Mouse (Mus musculus) myocyte (in vitro differentiated cells): ENCODE measurements at regions not wholly inside any gene's neighbourhood (a gene's known extent, or its start where the extent isn't known, plus 50 kb on each side); places are given as distances from the start of the nearest gene placed in this dataset.

Experiments used
- E2F4 ChIP-seq: IDR thresholded peaks from one replicate; pipeline ENCODE4 v1.6.1; 2011; ENCODE audit warnings: mild to moderate bottlenecking, control low read depth, moderate library complexity; ENCODE audit not compliant: insufficient read depth
- MYOD1 ChIP-seq, 3 experiments: IDR thresholded peaks; one replicate each; pipeline ENCODE4 v1.6.1; 2011; ENCODE audit warnings: control low read depth in 2 of 3, low read depth in 2 of 3, mild to moderate bottlenecking in 2 of 3, moderate library complexity in 1 of 3; ENCODE audit not compliant: insufficient read length in 2 of 3, control insufficient read depth in 1 of 3
- POLR2A ChIP-seq: IDR thresholded peaks from one replicate; pipeline ENCODE4 v1.6.1; 2011; ENCODE audit warnings: low read depth, mild to moderate bottlenecking, control low read depth, moderate library complexity; ENCODE audit not compliant: insufficient read length
- POLR2AphosphoS2 ChIP-seq: IDR thresholded peaks from one replicate; pipeline ENCODE4 v1.6.1; 2011; ENCODE audit warnings: low read depth, control low read depth; ENCODE audit not compliant: insufficient read length
- TCF12 ChIP-seq: IDR thresholded peaks from one replicate; pipeline ENCODE4 v1.6.1; 2011; ENCODE audit warnings: mild to moderate bottlenecking, control low read depth; ENCODE audit not compliant: poor library complexity, insufficient read depth, severe bottlenecking

DNA sequence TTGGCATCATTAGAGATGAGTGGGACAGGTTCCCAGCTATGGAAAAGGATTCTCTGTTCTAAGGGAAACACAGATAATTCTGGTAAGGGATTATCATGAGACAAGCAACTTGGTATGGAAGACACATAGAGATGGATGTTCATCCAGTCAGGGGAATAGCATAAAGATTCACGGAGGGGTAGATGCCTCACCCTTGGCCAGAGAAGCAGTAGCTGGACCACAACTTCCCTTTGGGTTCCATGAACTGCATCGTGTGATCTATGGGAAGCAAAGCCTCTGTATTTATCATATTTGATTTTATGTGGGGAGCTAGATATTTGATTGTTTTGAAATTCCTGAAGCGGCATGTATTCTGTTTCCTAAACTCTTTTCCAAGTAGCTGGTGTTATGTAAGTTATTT lies 236.3 kb upstream of the Kcnj16 start:
- TF ChIP-seq POLR2A (no peak), MYOD1 (IDR thresholded peaks at IDR 0.05; ENCODE audit: control insufficient read depth in 1 of 3, insufficient read length in 2 of 3, low read depth in 2 of 3) (no peak), POLR2AphosphoS2 (no peak), TCF12 (no peak), E2F4 (no peak)
